Mouse (Mus musculus) liver, postnatal 0 days (tissue): ENCODE measurements around the gene Tubgcp3.
"Not testable (repeated sequence)": the region's sequence is repeated elsewhere in the genome, so short reads cannot be mapped to it uniquely, and the experiment has no call there.

Source experiments
- CTCF ChIP-seq: sonication (generic); IDR thresholded peaks from 2 replicates; pipeline ENCODE4 v1.5.1; 2016; ENCODE audit warnings: antibody characterized with exemption, low read depth
- EP300 ChIP-seq: IDR thresholded peaks from 2 replicates; pipeline ENCODE4 v1.6.1; 2016; ENCODE audit warnings: antibody characterized with exemption, low read depth, mild to moderate bottlenecking

DNA sequence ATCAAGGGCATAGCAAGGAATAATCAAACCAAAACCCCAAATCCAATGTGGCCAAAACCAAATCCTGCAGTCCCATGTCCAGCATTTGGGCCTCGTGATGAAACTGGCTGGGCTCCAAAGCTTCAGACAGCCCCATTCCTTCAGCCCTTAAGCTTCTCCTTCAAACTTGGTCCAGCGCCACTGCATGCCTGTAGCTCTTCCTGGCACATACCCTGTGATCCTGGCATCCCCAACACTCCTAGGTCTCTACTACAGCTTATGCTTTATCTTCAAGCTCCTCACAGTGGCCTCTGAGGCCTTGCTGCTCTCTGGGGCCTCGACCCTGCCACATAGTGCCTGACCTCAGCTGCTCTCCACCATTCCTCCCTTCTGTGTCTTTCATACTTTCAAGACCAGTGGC is 5.5 kb downstream of the Tubgcp3 start:
- TF ChIP-seq EP300, CTCF: not testable (repeated sequence)
